Mouse (Mus musculus) midbrain, embryonic 13.5 days (tissue): Measurements from ENCODE around the gene Rbm8a. TPM values are rescaled to one million over a fixed set of nuclear protein-coding genes. Genes with fewer than 3 reads are reported as not detected.
"Not testable (repeated sequence)": the region's sequence is repeated elsewhere in the genome, so short reads cannot be mapped to it uniquely, and the experiment has no call there.

Source experiments
- ATAC-seq: fragments of 200-750 bp; cut with Nextera tagmentation; 2 replicates; pipeline ENCODE4 v1.8.0; 2017; ENCODE audit warnings: mild to moderate bottlenecking, moderate TSS enrichment, moderate library complexity
- H3K27ac ChIP-seq: fragments of 300-500 bp; sonication (generic); 2 replicates; pipeline ENCODE4 v1.5.1; 2015; ENCODE audit warnings: inconsistent platforms, mild to moderate bottlenecking, moderate library complexity
- H3K27me3 ChIP-seq: fragments of 300-500 bp; sonication (generic); 2 replicates; pipeline ENCODE4 v1.6.1; 2015; ENCODE audit warnings: mild to moderate bottlenecking, inconsistent platforms
- H3K36me3 ChIP-seq: fragments of 300-500 bp; sonication (generic); 2 replicates; pipeline ENCODE4 v1.6.1; 2015; ENCODE audit warnings: mild to moderate bottlenecking, inconsistent platforms
- H3K4me1 ChIP-seq: fragments of 300-500 bp; sonication (generic); replicated peaks from 2 replicates; pipeline ENCODE4 v1.6.1; 2015; ENCODE audit warnings: inconsistent platforms
- H3K4me2 ChIP-seq: fragments of 300-500 bp; sonication (generic); replicated peaks from 2 replicates; pipeline ENCODE4 v1.6.1; 2015; ENCODE audit warnings: moderate library complexity, mild to moderate bottlenecking, inconsistent platforms
- H3K4me3 ChIP-seq: fragments of 300-500 bp; sonication (generic); replicated peaks from 2 replicates; pipeline ENCODE4 v1.5.1; 2015; ENCODE audit warnings: mild to moderate bottlenecking, inconsistent platforms
- H3K9ac ChIP-seq: fragments of 300-500 bp; sonication (generic); replicated peaks from 2 replicates; pipeline ENCODE4 v1.6.1; 2015; ENCODE audit warnings: mild to moderate bottlenecking, inconsistent platforms
- H3K9me3 ChIP-seq: fragments of 300-500 bp; sonication (generic); 2 replicates; pipeline ENCODE4 v1.6.1; 2016; ENCODE audit warnings: mild to moderate bottlenecking, inconsistent platforms
- WGBS: fragments of 180-500 bp; shearing (Covaris S2); methylation state at CpG from one replicate; pipeline ENCODE4 v1.1.7; 2015; 5-methylcytosine and 5-hydroxymethylcytosine counted together
- polyA plus RNA-seq: library from polyadenylated mRNA; unstranded; fragments of >200 nt; fragmentation: Nextera tagmentation; extraction: Ambion mirVana; gene quantifications from 2 replicates; pipeline ENCODE4 v1.2.1, GENCODE M21; 2015

Gene Rbm8a
- polyA plus RNA-seq, 1 experiment from 2014 or later = 147 TPM

GRCm38 (mm10) chr3:96663432-96664239 is 33.9 kb downstream of the Rbm8a start:
- WGBS = 4% methylated on average over 18 of the region's 18 CpGs
- H3K36me3 ChIP-seq = no peaks in the 10 kb centered on the region
- H3K27me3 ChIP-seq = 0 out of 2 replicates have a peak, but pooled peaks cover 3% of the 10 kb centered on the region
- H3K9me3 ChIP-seq = no peaks in the 10 kb centered on the region
- H3K4me3 ChIP-seq = peak overlapping the region; percentile 32
- ATAC-seq = peak; percentile 95
- peak overlapping the region; percentile 55 for H3K9ac ChIP-seq
- H3K27ac ChIP-seq = 0 out of 2 replicates have a peak overlapping the region, but pooled peaks have one; percentile 39
- peaks cover 12% of the 10 kb centered on the region for H3K4me1 ChIP-seq
- H3K4me2 ChIP-seq = peak overlapping the region; percentile 58

GRCm38 (mm10) chr3:96665732-96666363 is 36.1 kb downstream of the Rbm8a start:
- H3K4me1 ChIP-seq = peaks cover 21% of the 10 kb centered on the region
- not testable (repeated sequence) for H3K4me3 ChIP-seq, H3K27me3 ChIP-seq, ATAC-seq, H3K27ac ChIP-seq, H3K4me2 ChIP-seq, H3K9ac ChIP-seq, H3K36me3 ChIP-seq, H3K9me3 ChIP-seq
- 92% methylated on average over 7 of the region's 7 CpGs for WGBS

- no peaks in the 10 kb centered on the region for H3K36me3 ChIP-seq
- no peak overlapping the region for H3K4me2 ChIP-seq
- ATAC-seq = no peak
- H3K27me3 ChIP-seq = peaks cover 17% of the 10 kb centered on the region
- WGBS = 95% methylated on average over 5 of the region's 5 CpGs
- H3K9ac ChIP-seq = no peak overlapping the region
- H3K4me3 ChIP-seq = no peak overlapping the region
- no peaks in the 10 kb centered on the region for H3K9me3 ChIP-seq
- no peak overlapping the region for H3K27ac ChIP-seq
- H3K4me1 ChIP-seq = peaks cover 21% of the 10 kb centered on the region
These were observed 37.2 kb downstream of the Rbm8a start for GRCm38 (mm10) chr3:96666916-96667315.

- no peak for ATAC-seq
- Histone ChIP-seq H3K27me3 (peaks cover 17% of the 10 kb centered on the region), H3K27ac (no peak overlapping the region), H3K4me1 (peaks cover 21% of the 10 kb centered on the region), H3K4me2 (no peak overlapping the region), H3K36me3 (no peaks in the 10 kb centered on the region), H3K4me3 (no peak overlapping the region), H3K9ac (no peak overlapping the region), H3K9me3 (no peaks in the 10 kb centered on the region)
- WGBS = 38% methylated on average over 1 of the region's 1 CpGs
These were observed 37.6 kb downstream of the Rbm8a start for GRCm38 (mm10) chr3:96667316-96667715.

- no peaks in the 10 kb centered on the region for H3K36me3 ChIP-seq
- no peaks in the 10 kb centered on the region for H3K9me3 ChIP-seq
- no peak overlapping the region for H3K9ac ChIP-seq
- H3K27me3 ChIP-seq = peaks cover 17% of the 10 kb centered on the region
- peaks cover 13% of the 10 kb centered on the region for H3K4me1 ChIP-seq
- H3K4me2 ChIP-seq = no peak overlapping the region
- no peak overlapping the region for H3K4me3 ChIP-seq
- no peak for ATAC-seq
- H3K27ac ChIP-seq = no peak overlapping the region
- 92% methylated on average over 5 of the region's 5 CpGs for WGBS
These were observed 38.8 kb downstream of the Rbm8a start for GRCm38 (mm10) chr3:96668424-96669067.

GRCm38 (mm10) chr3:96669727-96670468 is 40.2 kb downstream of the Rbm8a start, which contains the start of gene Ankrd35:
Gene Ankrd35, plus strand, starts transcription at chr3:96670131.
- 5% methylated on average over 35 of the region's 35 CpGs for WGBS
- H3K27ac ChIP-seq = no peak within 1 kb of the TSS
- ATAC-seq = peak; percentile 95
- H3K4me1 ChIP-seq = peaks cover 9% of the 10 kb centered on the region; the same call in 1 of the 2 replicates
- H3K36me3 ChIP-seq = no peaks in the 10 kb centered on the region
- H3K4me2 ChIP-seq = peak within 1 kb of the TSS; percentile 68
- H3K27me3 ChIP-seq = peaks cover 14% of the 10 kb centered on the region
- H3K9ac ChIP-seq = peak within 1 kb of the TSS; percentile 52; the same call in 1 of the 2 replicates
- H3K4me3 ChIP-seq = peak within 1 kb of the TSS; percentile 46
- H3K9me3 ChIP-seq = no peaks in the 10 kb centered on the region

- ATAC-seq = no peak
- Histone ChIP-seq H3K9me3 (no peaks in the 10 kb centered on the region), H3K27ac (no peak overlapping the region), H3K4me3 (no peak overlapping the region), H3K27me3 (peaks cover 14% of the 10 kb centered on the region), H3K4me1 (peaks cover 9% of the 10 kb centered on the region; the same call in 1 of the 2 replicates), H3K4me2 (no peak overlapping the region), H3K9ac (no peak overlapping the region), H3K36me3 (no peaks in the 10 kb centered on the region)
- WGBS = 94% methylated on average over 5 of the region's 5 CpGs
These were observed 41.8 kb downstream of the Rbm8a start for GRCm38 (mm10) chr3:96671519-96671918.

GRCm38 (mm10) chr3:96673514-96673913 is 43.8 kb downstream of the Rbm8a start:
- H3K9ac ChIP-seq = no peak overlapping the region
- no peaks in the 10 kb centered on the region for H3K9me3 ChIP-seq
- ATAC-seq = no peak
- no peak overlapping the region for H3K4me3 ChIP-seq
- no peak overlapping the region for H3K4me2 ChIP-seq
- H3K4me1 ChIP-seq = peaks cover 9% of the 10 kb centered on the region; the same call in 1 of the 2 replicates
- peaks cover 18% of the 10 kb centered on the region for H3K27me3 ChIP-seq
- no peaks in the 10 kb centered on the region for H3K36me3 ChIP-seq
- no peak overlapping the region for H3K27ac ChIP-seq
- WGBS = 69% methylated on average over 4 of the region's 4 CpGs

GRCm38 (mm10) chr3:96674442-96674841 is 44.7 kb downstream of the Rbm8a start:
- no peak overlapping the region for H3K9ac ChIP-seq
- no peak for ATAC-seq
- peaks cover 9% of the 10 kb centered on the region; the same call in 1 of the 2 replicates for H3K4me1 ChIP-seq
- H3K27me3 ChIP-seq = peaks cover 18% of the 10 kb centered on the region
- no peak overlapping the region for H3K4me3 ChIP-seq
- WGBS = 70% methylated on average over 8 of the region's 8 CpGs
- no peak overlapping the region for H3K4me2 ChIP-seq
- no peak overlapping the region for H3K27ac ChIP-seq
- H3K9me3 ChIP-seq = no peaks in the 10 kb centered on the region
- no peaks in the 10 kb centered on the region for H3K36me3 ChIP-seq

GRCm38 (mm10) chr3:96675171-96675570 is 45.4 kb downstream of the Rbm8a start:
- peaks cover 18% of the 10 kb centered on the region for H3K27me3 ChIP-seq
- H3K9ac ChIP-seq = no peak overlapping the region
- no peaks in the 10 kb centered on the region for H3K9me3 ChIP-seq
- no peaks in the 10 kb centered on the region for H3K36me3 ChIP-seq
- no peak overlapping the region for H3K4me3 ChIP-seq
- no peak overlapping the region for H3K27ac ChIP-seq
- WGBS = 84% methylated on average over 3 of the region's 3 CpGs
- no peak overlapping the region for H3K4me2 ChIP-seq
- H3K4me1 ChIP-seq = peaks cover 5% of the 10 kb centered on the region
- no peak for ATAC-seq

- no peak for ATAC-seq
- Histone ChIP-seq H3K4me1 (peaks cover 6% of the 10 kb centered on the region; the same call in 1 of the 2 replicates), H3K27me3 (peaks cover 14% of the 10 kb centered on the region), H3K36me3 (no peaks in the 10 kb centered on the region), H3K9me3 (no peaks in the 10 kb centered on the region), H3K9ac (no peak overlapping the region), H3K4me2 (no peak overlapping the region), H3K27ac (no peak overlapping the region), H3K4me3 (no peak overlapping the region)
- WGBS = 33% methylated on average over 3 of the region's 3 CpGs
These were observed 46.0 kb downstream of the Rbm8a start for GRCm38 (mm10) chr3:96675690-96676089.
